8 mouse cellular contexts compared by ENCODE assay signal in the genomic region with DNA sequence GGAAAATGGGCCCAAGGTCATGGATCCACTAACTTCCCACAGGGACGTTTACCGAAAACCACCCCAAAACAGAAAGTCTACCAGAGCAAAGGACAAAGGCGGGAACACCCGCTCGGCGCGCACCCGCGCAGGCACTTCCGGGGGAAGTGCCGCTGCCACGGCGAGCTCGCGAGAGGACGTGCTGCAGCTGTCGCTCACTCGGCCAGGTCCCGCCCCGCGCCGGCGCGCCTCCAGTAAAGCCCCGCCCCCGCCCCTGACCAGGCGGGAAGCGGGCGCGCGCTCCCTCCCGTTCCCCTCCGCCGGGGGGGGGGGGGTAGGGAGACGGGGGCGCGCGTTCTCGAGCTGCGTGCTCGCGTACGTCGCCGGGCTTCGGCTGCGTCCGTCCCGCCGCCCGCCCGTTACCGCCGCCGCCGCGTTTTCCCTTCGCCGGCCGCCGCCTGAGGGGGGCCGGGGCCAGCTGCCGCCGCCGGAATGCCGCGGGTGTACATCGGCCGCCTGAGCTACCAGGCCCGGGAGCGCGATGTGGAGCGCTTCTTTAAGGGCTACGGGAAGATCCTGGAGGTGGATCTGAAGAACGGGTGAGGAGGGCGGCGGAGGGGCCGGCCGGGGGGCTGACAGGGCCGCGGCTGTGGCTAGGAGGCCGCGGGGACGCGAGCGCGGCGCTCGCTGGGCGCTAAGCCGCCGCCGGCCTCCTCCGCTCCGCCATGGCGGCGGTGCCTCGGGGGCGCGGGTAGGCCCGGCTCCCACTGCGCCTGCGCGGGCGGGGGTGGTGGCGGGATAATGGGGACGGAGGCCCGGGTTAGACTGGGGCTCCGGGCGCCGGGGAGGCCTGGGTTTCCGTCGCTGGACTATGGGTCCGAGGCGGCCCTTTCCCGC. TPM values are rescaled to one million over a fixed set of nuclear protein-coding genes. Genes with fewer than 3 reads are reported as not detected.
DNase-seq lines count a peak whose midpoint lies in the region; ATAC-seq lines count a peak whose summit lies in the region.

A gene (plus strand): TSS at position 325 of the 876 bp plus-strand sequence.

- H3K36me3 ChIP-seq in intestine, embryonic 14.5 days (ENCODE audit: control insufficient read depth, insufficient read depth, low read length) = no peaks in the 10 kb centered on the region

- H3K27ac ChIP-seq in intestine, embryonic 14.5 days (ENCODE audit: low read depth) = peak within 1 kb of the TSS; percentile 100

- peak; percentile 94 for ATAC-seq in intestine, embryonic 14.5 days (replicated peaks; ENCODE audit: low FRiP score, low TSS enrichment, low read depth)

- no peaks in the 10 kb centered on the region for H3K27me3 ChIP-seq in intestine, embryonic 14.5 days (replicated peaks; ENCODE audit: control insufficient read depth, insufficient read depth, low read length)

- intact Hi-C loops in left cerebral cortex, postnatal 14 days (cut with DNase I) = no loop called here

- no peaks in the 10 kb centered on the region for H3K9me3 ChIP-seq in intestine, embryonic 14.5 days (ENCODE audit: control insufficient read depth, low read length)

- peak within 1 kb of the TSS; percentile 100 for H3K9ac ChIP-seq in intestine, embryonic 14.5 days (ENCODE audit: low read length)

- peak within 1 kb of the TSS; percentile 96 for H3K4me3 ChIP-seq in intestine, embryonic 14.5 days (ENCODE audit: low read depth, low read length)

- peaks cover 32% of the 10 kb centered on the region for H3K4me1 ChIP-seq in intestine, embryonic 14.5 days (replicated peaks; ENCODE audit: control insufficient read depth, insufficient read depth, low read length)

- under 1% methylated on average over 89 of the region's 116 CpGs for WGBS in intestine, embryonic 14.5 days

- DNase-seq in adrenal gland, adult (ENCODE audit: inconsistent age in 2 of 2, low spot score in 1 of 2) = peak; percentile 96 to 97
- peak; percentile 96 for DNase-seq in embryo, embryonic 10.5 days (ENCODE audit: low spot score)
- peak; percentile 97 for DNase-seq in gastrocnemius, postnatal 25 days
- DNase-seq in intestine, embryonic 14.5 days (ENCODE audit: low spot score) = peak; percentile 96
- DNase-seq in left cerebral cortex, postnatal 14 days (ENCODE audit: low spot score in 2 of 2) = peak; percentile 95 to 96
- DNase-seq in mesoderm, embryonic 11.5 days (ENCODE audit: low read depth, low spot score) = peak; percentile 98
- peak; percentile 92 to 94 for DNase-seq in right cerebral cortex, postnatal 36 days (ENCODE audit: low spot score in 2 of 2)
- peak; percentile 95 for DNase-seq in yolk sac, embryonic 10.5 days (ENCODE audit: low spot score)

- H3K4me2 ChIP-seq in intestine, embryonic 14.5 days (ENCODE audit: low read length) = peak within 1 kb of the TSS; percentile 89

RNA-seq across cellular contexts. Expression of the gene that starts here (rescaled TPM):
- total RNA-seq in gastrocnemius, postnatal 25 days (2021) = 10 to 100 TPM; 27.4 to 30.6 TPM
- 102 and 103 TPM in 2 replicates for polyA plus RNA-seq in intestine, embryonic 14.5 days (2014; fragmentation: Nextera tagmentation; extraction: Ambion mirVana)
- 10 to 100 TPM; 67.2 to 78.6 TPM for total RNA-seq in left cerebral cortex, postnatal 14 days (2021)

Comparison
In these comparisons a context has a peak if more than half of its experiments do, and no peak if none do; other contexts are left out.
1. Peak in every context shown above with its lines: DNase-seq, ATAC-seq, H3K4me3 ChIP-seq and H3K27ac ChIP-seq.